8 mouse cellular contexts compared by ENCODE assay signal in the genomic region with DNA sequence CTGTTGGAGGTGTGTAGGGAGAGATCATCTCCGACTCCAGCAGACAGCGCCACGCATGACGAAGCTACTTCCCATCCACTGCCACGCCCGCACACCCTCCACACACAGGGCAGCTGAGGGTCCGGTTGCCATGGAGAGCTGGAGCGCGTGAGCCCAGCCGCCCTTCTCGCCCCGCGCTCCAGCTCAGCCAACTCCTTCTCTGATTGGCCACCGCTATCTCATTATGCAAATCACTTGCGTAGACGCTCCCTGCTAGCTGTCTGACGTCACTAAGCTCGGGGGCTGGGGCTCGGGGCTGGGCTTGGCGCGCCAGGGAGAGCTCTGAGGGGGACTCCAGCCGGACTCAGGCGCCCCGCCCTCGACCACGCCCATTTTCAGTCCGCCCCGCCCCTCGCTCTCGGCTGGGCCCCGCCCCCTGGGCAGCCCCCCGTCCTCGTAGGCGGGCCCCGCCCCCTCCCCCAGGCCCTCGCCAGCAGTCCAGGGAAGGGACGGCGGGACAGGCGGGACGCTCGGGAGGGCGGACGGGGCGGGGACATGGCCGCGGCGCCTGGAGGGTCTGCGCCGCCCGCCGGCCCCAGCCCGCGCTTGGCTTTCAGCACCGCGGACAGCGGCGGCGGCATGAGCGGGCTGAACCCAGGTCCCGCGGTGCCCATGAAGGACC. TPM values are rescaled to one million over a fixed set of nuclear protein-coding genes. Genes with fewer than 3 reads are reported as not detected.
A peak's percentile ranks its signal among the peaks of the same experiment; 100 is the strongest.
DNase-seq lines count a peak whose midpoint lies in the region; ATAC-seq and TF ChIP-seq lines count a peak whose summit lies in the region.

A gene (plus strand): TSS at position 74 of the 661 bp plus-strand sequence.

- peak within 1 kb of the TSS; percentile 14; the same call in 1 of the 2 replicates for H3K27ac ChIP-seq in forebrain, embryonic 13.5 days
- no peak within 1 kb of the TSS for H3K27ac ChIP-seq in liver, postnatal 0 days (ENCODE audit: low read depth)
- peak within 1 kb of the TSS; percentile 70 for H3K27ac ChIP-seq in neural tube, embryonic 13.5 days (replicated peaks)

- TF ChIP-seq EP300 in liver, postnatal 0 days (IDR thresholded peaks at IDR 0.05; ENCODE audit: low read depth), result no peak

- peak within 1 kb of the TSS; percentile 79 for H3K4me2 ChIP-seq in forebrain, embryonic 13.5 days
- H3K4me2 ChIP-seq in liver, postnatal 0 days (ENCODE audit: low read depth, low read length), result peak within 1 kb of the TSS; percentile 83
- peak within 1 kb of the TSS; percentile 68 for H3K4me2 ChIP-seq in neural tube, embryonic 13.5 days

- H3K36me3 ChIP-seq in forebrain, embryonic 13.5 days (ENCODE audit: poor library complexity, severe bottlenecking), result no peaks in the 10 kb centered on the region
- no peaks in the 10 kb centered on the region for H3K36me3 ChIP-seq in liver, postnatal 0 days (replicated peaks; ENCODE audit: insufficient read depth, low read length)
- H3K36me3 ChIP-seq in neural tube, embryonic 13.5 days, result no peaks in the 10 kb centered on the region

- H3K27me3 ChIP-seq in forebrain, embryonic 13.5 days, result peaks cover 39% of the 10 kb centered on the region
- peaks cover 83% of the 10 kb centered on the region for H3K27me3 ChIP-seq in liver, postnatal 0 days (ENCODE audit: insufficient read depth, low read length)
- H3K27me3 ChIP-seq in neural tube, embryonic 13.5 days, result peaks cover 46% of the 10 kb centered on the region

- intact Hi-C loops in heart, postnatal 10 days (cut with DNase I), result no loop called here

- WGBS in forebrain, embryonic 13.5 days, result 1% methylated on average over 34 of the region's 61 CpGs
- under 1% methylated on average over 57 of the region's 61 CpGs for WGBS in liver, postnatal 0 days (ENCODE audit: insufficient replicate concordance)
- WGBS in neural tube, embryonic 13.5 days, result under 1% methylated on average over 54 of the region's 61 CpGs

- H3K4me1 ChIP-seq in forebrain, embryonic 13.5 days, result peaks cover 17% of the 10 kb centered on the region; the same call in 1 of the 2 replicates
- H3K4me1 ChIP-seq in liver, postnatal 0 days (ENCODE audit: insufficient read depth), result peaks cover 11% of the 10 kb centered on the region
- peaks cover 26% of the 10 kb centered on the region for H3K4me1 ChIP-seq in neural tube, embryonic 13.5 days (replicated peaks)

- peak; percentile 99 for DNase-seq in ES-CJ7 (ENCODE audit: low read depth, low spot score)
- peak; percentile 86 to 91 for DNase-seq in heart, postnatal 10 days
- peak; percentile 97 for DNase-seq in kidney, postnatal 4 days
- DNase-seq in liver, postnatal 0 days, result peak; percentile 84
- DNase-seq in telencephalon, adult 2 months (ENCODE audit: low read depth, low spot score), result peak; percentile 95

- peak within 1 kb of the TSS; percentile 68 for H3K9ac ChIP-seq in forebrain, embryonic 13.5 days
- H3K9ac ChIP-seq in liver, postnatal 0 days (replicated peaks), result no peak within 1 kb of the TSS
- peak within 1 kb of the TSS; percentile 75 for H3K9ac ChIP-seq in neural tube, embryonic 13.5 days

- ATAC-seq in cerebellum, adult (ENCODE audit: insufficient number of reproducible peaks, low FRiP score, low TSS enrichment), result peak; percentile 91
- peak; percentile 98 for ATAC-seq in forebrain, embryonic 13.5 days
- peak; percentile 88 for ATAC-seq in liver, postnatal 0 days
- ATAC-seq in neural tube, embryonic 13.5 days (ENCODE audit: low read depth), result peak; percentile 98

- H3K9me3 ChIP-seq in forebrain, embryonic 13.5 days (replicated peaks), result no peaks in the 10 kb centered on the region
- H3K9me3 ChIP-seq in liver, postnatal 0 days (ENCODE audit: low read length), result no peaks in the 10 kb centered on the region
- H3K9me3 ChIP-seq in neural tube, embryonic 13.5 days, result no peaks in the 10 kb centered on the region

- H3K4me3 ChIP-seq in forebrain, embryonic 13.5 days, result peak within 1 kb of the TSS; percentile 54
- H3K4me3 ChIP-seq in liver, postnatal 0 days (ENCODE audit: low read depth, low read length), result peak within 1 kb of the TSS; percentile 53
- H3K4me3 ChIP-seq in neural tube, embryonic 13.5 days, result peak within 1 kb of the TSS; percentile 58

- TF ChIP-seq CTCF in liver, postnatal 0 days (IDR thresholded peaks at IDR 0.05; ENCODE audit: low read depth), result no peak

RNA-seq across cellular contexts. Expression of the gene that starts here (rescaled TPM):
- 19.5 and 25.5 TPM in 2 replicates for polyA plus RNA-seq in forebrain, embryonic 13.5 days (2015; fragmentation: Nextera tagmentation; extraction: Ambion mirVana)
- not detected for total RNA-seq in heart, postnatal 10 days (2021)
- polyA plus RNA-seq in liver, postnatal 0 days (2015; fragmentation: Nextera tagmentation; extraction: Ambion mirVana), result not detected in 2 replicates
- 21.7 and 24.8 TPM in 2 replicates for polyA plus RNA-seq in neural tube, embryonic 13.5 days (2015; fragmentation: Nextera tagmentation; extraction: Ambion mirVana)

Comparison
In these comparisons a context has a peak if more than half of its experiments do, and no peak if none do; other contexts are left out.
1. RNA of the gene that starts here (polyA plus RNA-seq): 21.7 to 24.8 TPM in neural tube, embryonic 13.5 days and 19.5 to 25.5 TPM in forebrain, embryonic 13.5 days; not detected in liver, postnatal 0 days; every median in the first group is over 10 times any median in the second.
2. Peak in DNase-seq in heart, postnatal 10 days; RNA of the gene not detected or under 1 TPM.
3. Peak in DNase-seq, ATAC-seq, H3K4me3 ChIP-seq and H3K4me2 ChIP-seq in liver, postnatal 0 days; RNA of the gene not detected or under 1 TPM.
4. Peak in every context shown above with its lines, with median percentiles within 50 percentile points of each other: DNase-seq, ATAC-seq, H3K4me2 ChIP-seq and H3K4me3 ChIP-seq.